Mouse (Mus musculus) splenic B cell, adult 2 months (primary cell): Measurements from ENCODE around the gene Nfatc3.

Source experiments
- DNase-seq: peaks from one replicate; pipeline ENCODE4 v3.0.0-alpha.2; 2011; ENCODE audit warnings: low read depth, low spot score
- H3K27me3 ChIP-seq: 2 replicates; pipeline ENCODE4 v1.6.1; 2012; ENCODE audit warnings: mild to moderate bottlenecking, low read length, moderate library complexity, mixed read lengths; ENCODE audit not compliant: control insufficient read depth, poor library complexity, insufficient read depth, severe bottlenecking
- H3K36me3 ChIP-seq: 2 replicates; pipeline ENCODE4 v1.6.1; 2012; ENCODE audit warnings: mild to moderate bottlenecking, low read length, moderate library complexity, mixed read lengths; ENCODE audit not compliant: control insufficient read depth, poor library complexity, insufficient read depth, severe bottlenecking

The Nfatc3 gene

DNA sequence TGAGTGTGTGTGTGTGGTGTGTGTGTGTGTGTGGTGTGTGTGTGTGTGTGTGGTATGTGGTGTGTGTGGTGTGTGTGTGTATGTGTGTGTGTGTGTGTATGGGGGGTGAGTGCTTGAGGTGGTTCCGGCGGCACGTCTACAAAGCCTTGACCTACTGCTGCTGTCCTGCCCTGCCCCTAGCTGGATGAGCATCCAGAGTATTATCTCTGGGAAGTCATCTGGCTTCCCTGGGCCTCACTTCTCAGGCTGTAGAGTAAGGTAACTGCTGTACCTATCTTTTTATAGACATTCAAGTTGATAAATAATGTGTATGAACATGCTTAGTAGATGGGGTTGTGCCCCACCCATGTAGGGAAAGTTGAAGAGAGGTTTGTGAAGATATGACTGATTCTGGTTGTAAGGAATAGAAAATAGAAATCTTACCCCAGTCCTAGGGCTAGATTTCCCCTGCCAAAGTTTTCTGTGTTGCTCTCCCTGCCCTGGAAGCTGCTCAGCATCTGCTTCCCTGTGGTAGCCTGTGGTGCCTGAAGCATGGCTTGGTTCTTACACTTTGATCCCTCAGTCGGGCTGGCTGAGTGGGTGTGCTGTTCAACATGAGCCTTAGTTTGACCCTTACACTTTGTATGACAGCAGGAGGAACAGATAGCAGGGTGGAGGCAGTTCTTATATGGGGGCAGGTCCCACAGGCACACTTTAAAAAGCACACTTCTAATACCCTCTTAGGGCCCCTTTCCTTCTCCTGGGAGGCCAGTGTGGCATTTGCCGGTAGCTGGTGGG lies 10.6 kb upstream of the Nfatc3 start:
- H3K36me3 ChIP-seq = peaks cover 3% of the 10 kb centered on the region; the same call in 1 of the 2 replicates
- DNase-seq = no peak

DNA sequence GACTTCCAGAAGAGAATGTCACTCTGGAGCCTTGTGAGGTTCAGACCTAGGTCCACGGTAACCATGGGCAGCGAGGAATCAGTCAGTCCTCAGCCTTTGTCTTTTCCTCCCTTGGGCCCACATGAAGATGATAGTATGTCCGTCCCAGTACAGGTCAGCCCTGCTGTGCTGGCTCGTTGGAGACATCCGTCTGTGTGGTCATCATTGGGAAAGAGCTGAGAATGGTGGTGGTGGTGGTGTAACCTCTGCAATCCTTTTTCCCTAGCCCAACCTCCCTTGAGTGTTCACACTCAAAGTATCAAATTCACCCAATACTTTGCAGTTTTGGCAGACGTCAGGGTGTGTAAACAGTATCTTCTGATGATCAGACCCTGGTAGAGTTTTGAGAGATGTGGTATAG lies 8.8 kb upstream of the Nfatc3 start:
- H3K36me3 ChIP-seq = peaks cover 3% of the 10 kb centered on the region; the same call in 1 of the 2 replicates
- H3K27me3 ChIP-seq = no peaks in the 10 kb centered on the region
- DNase-seq = no peak

More for the DNA sequence above, 10.6 kb upstream of the Nfatc3 start:
- H3K27me3 ChIP-seq = no peaks in the 10 kb centered on the region

GRCm38 (mm10) chr8:106051068-106051467 lies 7.6 kb upstream of the Nfatc3 start:
- H3K27me3 ChIP-seq = no peaks in the 10 kb centered on the region
- peak; percentile 32 for DNase-seq
- peaks cover 3% of the 10 kb centered on the region; the same call in 1 of the 2 replicates for H3K36me3 ChIP-seq

GRCm38 (mm10) chr8:106052510-106053089 lies 6.0 kb upstream of the Nfatc3 start:
- H3K36me3 ChIP-seq = peaks cover 3% of the 10 kb centered on the region; the same call in 1 of the 2 replicates
- H3K27me3 ChIP-seq = no peaks in the 10 kb centered on the region
- peak; percentile 96 for DNase-seq

- H3K36me3 ChIP-seq = peaks cover 1% of the 10 kb centered on the region; the same call in 1 of the 2 replicates
- H3K27me3 ChIP-seq = no peaks in the 10 kb centered on the region
- peak; percentile 95 for DNase-seq
Measured at GRCm38 (mm10) chr8:106054190-106054811, 4.3 kb upstream of the Nfatc3 start.

- no peaks in the 10 kb centered on the region for H3K27me3 ChIP-seq
- H3K36me3 ChIP-seq = peaks cover 1% of the 10 kb centered on the region; the same call in 1 of the 2 replicates
- peak; percentile 52 for DNase-seq
Measured at GRCm38 (mm10) chr8:106055038-106055437, 3.6 kb upstream of the Nfatc3 start.

GRCm38 (mm10) chr8:106056455-106056982 lies 2.1 kb upstream of the Nfatc3 start:
- no peak for DNase-seq
- Histone ChIP-seq H3K27me3 (no peaks in the 10 kb centered on the region), H3K36me3 (no peaks in the 10 kb centered on the region)

DNA sequence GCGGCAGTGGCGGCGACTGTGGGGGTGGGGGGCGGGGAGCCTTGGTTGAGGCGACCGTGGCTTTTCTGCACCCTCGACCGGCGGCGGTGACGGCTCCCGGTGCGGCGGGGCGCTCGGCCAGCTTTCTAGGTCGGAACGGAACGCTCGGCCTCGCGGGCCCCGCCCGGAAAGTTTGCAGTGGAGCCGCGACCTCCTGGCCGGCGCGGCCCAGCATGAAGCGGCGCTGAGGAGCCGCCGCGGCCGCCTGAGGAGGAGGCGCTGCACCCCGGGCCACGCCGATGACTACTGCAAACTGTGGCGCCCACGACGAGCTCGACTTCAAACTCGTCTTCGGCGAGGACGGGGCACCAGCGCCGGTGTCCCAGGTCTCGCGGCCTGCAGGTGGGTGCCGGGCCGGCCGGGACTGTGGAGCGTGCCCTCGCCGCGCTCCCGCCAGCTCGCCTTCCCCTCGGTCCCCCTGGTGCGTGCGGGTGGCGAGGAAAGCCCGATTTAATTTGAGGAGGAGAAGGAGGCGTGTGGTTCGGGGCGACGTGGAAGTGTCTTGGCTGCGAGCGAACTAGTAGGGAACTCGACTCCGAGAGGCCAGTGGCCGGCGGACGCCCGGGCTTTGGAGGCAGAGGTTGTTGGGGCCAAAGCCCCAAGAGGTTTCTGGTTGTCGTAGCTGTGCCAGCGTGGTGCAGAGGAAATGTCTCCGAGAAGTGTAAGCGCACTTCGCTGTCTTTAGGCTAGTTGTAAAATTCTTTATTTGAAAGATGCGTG lies 1.2 kb downstream of the Nfatc3 start:
- peak; percentile 59 for DNase-seq
- H3K36me3 ChIP-seq = no peaks in the 10 kb centered on the region
- no peaks in the 10 kb centered on the region for H3K27me3 ChIP-seq

DNA sequence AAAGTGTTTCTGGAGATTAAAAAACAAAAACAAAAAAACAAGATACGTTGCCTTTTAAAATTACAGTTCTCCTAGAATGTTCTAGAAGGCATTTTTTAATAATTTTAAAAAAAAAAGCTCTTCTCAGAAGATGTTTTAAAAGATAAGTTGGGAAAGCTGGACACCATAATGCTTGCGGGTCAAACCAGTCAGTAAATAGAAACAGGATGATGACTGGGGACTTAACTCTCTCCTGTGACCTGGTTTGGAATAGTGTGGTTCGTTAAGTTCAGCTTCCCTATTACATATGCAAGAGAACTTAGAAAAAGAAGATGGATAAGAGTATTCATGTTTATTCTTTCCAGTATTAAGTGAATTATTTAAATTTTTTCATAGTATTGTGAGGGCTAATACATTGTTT lies 1.9 kb downstream of the Nfatc3 start:
- no peak for DNase-seq
- no peaks in the 10 kb centered on the region for H3K27me3 ChIP-seq

GRCm38 (mm10) chr8:106061686-106062085 lies 3.0 kb downstream of the Nfatc3 start:
- no peaks in the 10 kb centered on the region for H3K36me3 ChIP-seq
- DNase-seq = no peak
- no peaks in the 10 kb centered on the region for H3K27me3 ChIP-seq

More for the DNA sequence above, 1.9 kb downstream of the Nfatc3 start:
- H3K36me3 ChIP-seq = no peaks in the 10 kb centered on the region

- Histone ChIP-seq H3K36me3 (no peaks in the 10 kb centered on the region), H3K27me3 (no peaks in the 10 kb centered on the region)
- peak; percentile 57 for DNase-seq
Measured at GRCm38 (mm10) chr8:106063046-106063445, 4.4 kb downstream of the Nfatc3 start.

DNA sequence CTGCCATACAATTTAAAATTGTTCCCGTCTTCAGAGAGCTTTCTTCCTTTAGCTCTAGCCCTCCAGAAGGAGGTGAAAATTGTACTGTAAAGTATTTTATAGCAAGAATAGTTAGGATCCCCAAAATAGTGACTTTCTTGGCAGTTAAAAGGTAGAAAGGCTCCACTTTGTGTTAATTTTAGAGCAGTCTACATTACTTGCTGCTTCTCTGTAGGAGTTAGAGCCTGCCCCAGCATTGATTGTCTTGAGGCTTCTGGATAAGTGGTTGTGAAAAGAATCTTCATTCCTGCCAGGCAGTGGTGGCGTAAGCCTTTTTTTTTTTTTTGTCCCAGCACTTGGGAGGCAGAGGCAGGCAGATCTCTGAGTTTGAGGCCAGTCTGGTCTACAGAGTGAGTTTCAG lies 8.1 kb downstream of the Nfatc3 start:
- DNase-seq = no peak
- no peaks in the 10 kb centered on the region for H3K27me3 ChIP-seq
- H3K36me3 ChIP-seq = no peaks in the 10 kb centered on the region

GRCm38 (mm10) chr8:106069565-106069964 lies 10.9 kb downstream of the Nfatc3 start:
- no peak for DNase-seq
- H3K27me3 ChIP-seq = no peaks in the 10 kb centered on the region
- H3K36me3 ChIP-seq = no peaks in the 10 kb centered on the region

DNA sequence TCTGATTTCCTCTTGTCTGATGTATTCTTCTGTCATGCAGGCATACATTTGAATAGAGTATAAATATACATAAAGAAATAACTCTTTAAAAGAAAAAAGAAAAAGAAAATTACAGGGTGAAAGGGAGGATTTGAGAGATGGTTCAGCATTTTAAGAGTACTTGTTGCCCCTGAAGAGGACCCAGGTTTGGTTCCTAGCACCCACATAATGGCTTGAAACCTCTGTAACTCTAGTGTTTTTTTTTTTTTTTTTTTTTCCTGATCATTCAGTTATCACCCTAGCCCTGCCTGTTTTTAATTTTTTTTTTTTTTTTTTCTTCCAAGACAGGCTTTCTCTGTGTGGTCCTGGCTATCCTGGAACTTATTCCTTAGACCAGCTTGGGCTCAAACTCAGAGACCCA lies 13.5 kb downstream of the Nfatc3 start:
- Histone ChIP-seq H3K27me3 (no peaks in the 10 kb centered on the region), H3K36me3 (no peaks in the 10 kb centered on the region)
- DNase-seq = no peak
